Mouse (Mus musculus): Measurements from ENCODE around the gene Pde6h. TPM values are rescaled to one million over a fixed set of nuclear protein-coding genes. Genes with fewer than 3 reads are reported as not detected.

Pde6h gene
- polyA plus RNA-seq, 1 experiment: 0.11 TPM

- TF ChIP-seq POLR2A (IDR thresholded peaks at IDR 0.05; ENCODE audit: borderline replicate concordance, insufficient read depth, low read length) (no peak), CTCF (IDR thresholded peaks at IDR 0.05; ENCODE audit: borderline replicate concordance, insufficient read depth, low read depth, low read length) (no peak)
- Histone ChIP-seq H3K27ac (ENCODE audit: insufficient read depth, low read length) (no peak overlapping the region), H3K4me3 (replicated peaks; ENCODE audit: insufficient read depth, low read depth, low read length) (no peak overlapping the region), H3K27me3 (ENCODE audit: control insufficient read depth, insufficient read depth, low read length) (no peaks in the 10 kb centered on the region), H3K4me1 (ENCODE audit: control insufficient read depth, insufficient read depth, low read length) (no peaks in the 10 kb centered on the region)
- 88% methylated on average over 7 of the region's 7 CpGs for WGBS
- no peak for DNase-seq
These were observed 761 bp upstream of the Pde6h start for GRCm38 (mm10) chr6:136922871-136923270.

- 72% methylated on average over 8 of the region's 8 CpGs for WGBS
- Histone ChIP-seq H3K27me3 (ENCODE audit: control insufficient read depth, insufficient read depth, low read length) (no peaks in the 10 kb centered on the region), H3K4me3 (replicated peaks; ENCODE audit: insufficient read depth, low read depth, low read length) (no peak overlapping the region), H3K4me1 (ENCODE audit: control insufficient read depth, insufficient read depth, low read length) (no peaks in the 10 kb centered on the region), H3K27ac (ENCODE audit: insufficient read depth, low read length) (no peak overlapping the region)
- no peak for TF ChIP-seq POLR2A (IDR thresholded peaks at IDR 0.05; ENCODE audit: borderline replicate concordance, insufficient read depth, low read length)
- TF ChIP-seq CTCF (IDR thresholded peaks at IDR 0.05; ENCODE audit: borderline replicate concordance, insufficient read depth, low read depth, low read length): no peak
- DNase-seq: no peak
These were observed 1.4 kb downstream of the Pde6h start for GRCm38 (mm10) chr6:136925049-136925448.

- H3K27me3 ChIP-seq (ENCODE audit: control insufficient read depth, insufficient read depth, low read length): no peaks in the 10 kb centered on the region
- no peaks in the 10 kb centered on the region for H3K4me1 ChIP-seq (ENCODE audit: control insufficient read depth, insufficient read depth, low read length)
- H3K4me3 ChIP-seq (replicated peaks; ENCODE audit: insufficient read depth, low read depth, low read length): no peak overlapping the region
- WGBS: 93% methylated on average over 1 of the region's 1 CpGs
- no peak for TF ChIP-seq POLR2A (IDR thresholded peaks at IDR 0.05; ENCODE audit: borderline replicate concordance, insufficient read depth, low read length)
- TF ChIP-seq CTCF (IDR thresholded peaks at IDR 0.05; ENCODE audit: borderline replicate concordance, insufficient read depth, low read depth, low read length): no peak
- DNase-seq: no peak
- no peak overlapping the region for H3K27ac ChIP-seq (ENCODE audit: insufficient read depth, low read length)
These were observed 4.0 kb downstream of the Pde6h start for GRCm38 (mm10) chr6:136927626-136928025.

GRCm38 (mm10) chr6:136930677-136931076, 7.0 kb downstream of the Pde6h start:
- Histone ChIP-seq H3K4me3 (replicated peaks; ENCODE audit: insufficient read depth, low read depth, low read length) (no peak overlapping the region), H3K27me3 (ENCODE audit: control insufficient read depth, insufficient read depth, low read length) (no peaks in the 10 kb centered on the region; the same call in 1 of the 2 replicates), H3K27ac (ENCODE audit: insufficient read depth, low read length) (no peak overlapping the region), H3K4me1 (ENCODE audit: control insufficient read depth, insufficient read depth, low read length) (no peaks in the 10 kb centered on the region)
- TF ChIP-seq POLR2A (IDR thresholded peaks at IDR 0.05; ENCODE audit: borderline replicate concordance, insufficient read depth, low read length) (no peak), CTCF (IDR thresholded peaks at IDR 0.05; ENCODE audit: borderline replicate concordance, insufficient read depth, low read depth, low read length) (no peak)
- 70% methylated on average over 12 of the region's 12 CpGs for WGBS
- DNase-seq: no peak

- no peaks in the 10 kb centered on the region; the same call in 1 of the 2 replicates for H3K27me3 ChIP-seq (ENCODE audit: control insufficient read depth, insufficient read depth, low read length)
- no peak overlapping the region for H3K4me3 ChIP-seq (replicated peaks; ENCODE audit: insufficient read depth, low read depth, low read length)
- no peak for DNase-seq
- 91% methylated on average over 13 of the region's 13 CpGs for WGBS
- no peak overlapping the region for H3K27ac ChIP-seq (ENCODE audit: insufficient read depth, low read length)
- no peaks in the 10 kb centered on the region for H3K4me1 ChIP-seq (ENCODE audit: control insufficient read depth, insufficient read depth, low read length)
- TF ChIP-seq CTCF (IDR thresholded peaks at IDR 0.05; ENCODE audit: borderline replicate concordance, insufficient read depth, low read depth, low read length) (no peak), POLR2A (IDR thresholded peaks at IDR 0.05; ENCODE audit: borderline replicate concordance, insufficient read depth, low read length) (no peak)
These were observed 7.6 kb downstream of the Pde6h start for GRCm38 (mm10) chr6:136931246-136931645.

GRCm38 (mm10) chr6:136934068-136934467, 10.4 kb downstream of the Pde6h start:
- Histone ChIP-seq H3K4me3 (replicated peaks; ENCODE audit: insufficient read depth, low read depth, low read length) (no peak overlapping the region), H3K4me1 (ENCODE audit: control insufficient read depth, insufficient read depth, low read length) (no peaks in the 10 kb centered on the region), H3K27ac (ENCODE audit: insufficient read depth, low read length) (no peak overlapping the region), H3K27me3 (ENCODE audit: control insufficient read depth, insufficient read depth, low read length) (no peaks in the 10 kb centered on the region; the same call in 1 of the 2 replicates)
- 85% methylated on average over 7 of the region's 7 CpGs for WGBS
- no peak for DNase-seq
- no peak for TF ChIP-seq POLR2A (IDR thresholded peaks at IDR 0.05; ENCODE audit: borderline replicate concordance, insufficient read depth, low read length)
- TF ChIP-seq CTCF (IDR thresholded peaks at IDR 0.05; ENCODE audit: borderline replicate concordance, insufficient read depth, low read depth, low read length): no peak

- Histone ChIP-seq H3K4me3 (replicated peaks; ENCODE audit: insufficient read depth, low read depth, low read length) (no peak overlapping the region), H3K4me1 (ENCODE audit: control insufficient read depth, insufficient read depth, low read length) (no peaks in the 10 kb centered on the region), H3K27ac (ENCODE audit: insufficient read depth, low read length) (no peak overlapping the region), H3K27me3 (ENCODE audit: control insufficient read depth, insufficient read depth, low read length) (no peaks in the 10 kb centered on the region; the same call in 1 of the 2 replicates)
- TF ChIP-seq POLR2A (IDR thresholded peaks at IDR 0.05; ENCODE audit: borderline replicate concordance, insufficient read depth, low read length) (no peak), CTCF (IDR thresholded peaks at IDR 0.05; ENCODE audit: borderline replicate concordance, insufficient read depth, low read depth, low read length) (no peak)
- DNase-seq: no peak
- 66% methylated on average over 3 of the region's 3 CpGs for WGBS
These were observed 11.6 kb downstream of the Pde6h start for GRCm38 (mm10) chr6:136935233-136935632.

GRCm38 (mm10) chr6:136936361-136936760, 12.7 kb downstream of the Pde6h start:
- H3K27ac ChIP-seq (ENCODE audit: insufficient read depth, low read length): no peak overlapping the region
- WGBS: 55% methylated on average over 9 of the region's 9 CpGs
- no peak overlapping the region for H3K4me3 ChIP-seq (replicated peaks; ENCODE audit: insufficient read depth, low read depth, low read length)
- no peaks in the 10 kb centered on the region for H3K4me1 ChIP-seq (ENCODE audit: control insufficient read depth, insufficient read depth, low read length)
- no peaks in the 10 kb centered on the region; the same call in 1 of the 2 replicates for H3K27me3 ChIP-seq (ENCODE audit: control insufficient read depth, insufficient read depth, low read length)
- no peak for DNase-seq
- TF ChIP-seq CTCF (IDR thresholded peaks at IDR 0.05; ENCODE audit: borderline replicate concordance, insufficient read depth, low read depth, low read length) (no peak), POLR2A (IDR thresholded peaks at IDR 0.05; ENCODE audit: borderline replicate concordance, insufficient read depth, low read length) (no peak)

Data from cerebellum, adult 2 months (tissue).